Mouse (Mus musculus) small intestine, adult 2 months (tissue): Measurements from ENCODE around the gene Asb10. TPM values are rescaled to one million over a fixed set of nuclear protein-coding genes. Genes with fewer than 3 reads are reported as not detected.

Experiments used
- H3K27ac ChIP-seq: fragments of 200-500 bp; 2 replicates; pipeline ENCODE4 v1.5.1; 2012; ENCODE audit warnings: low read depth, low read length, control low read depth, inconsistent platforms; ENCODE audit not compliant: insufficient read depth
- H3K27me3 ChIP-seq: fragments of 200-500 bp; 2 replicates; pipeline ENCODE4 v1.6.1; 2012; ENCODE audit warnings: mild to moderate bottlenecking, moderate library complexity, low read length, inconsistent platforms; ENCODE audit not compliant: control insufficient read depth, insufficient read depth
- H3K36me3 ChIP-seq: fragments of 200-500 bp; 2 replicates; pipeline ENCODE4 v1.6.1; 2012; ENCODE audit warnings: mild to moderate bottlenecking, low read length, control low read depth, inconsistent platforms; ENCODE audit not compliant: control insufficient read depth, insufficient read depth
- H3K4me1 ChIP-seq: fragments of 200-500 bp; 2 replicates; pipeline ENCODE4 v1.6.1; 2012; ENCODE audit warnings: low read length, inconsistent platforms, mixed read lengths; ENCODE audit not compliant: control insufficient read depth, insufficient read depth, insufficient read length
- H3K4me3 ChIP-seq: fragments of 200-500 bp; 2 replicates; pipeline ENCODE4 v1.5.1; 2012; ENCODE audit warnings: low read depth, mild to moderate bottlenecking, control low read depth, inconsistent platforms, low read length, moderate library complexity
- CTCF ChIP-seq: fragments of 200-500 bp; IDR thresholded peaks from 2 replicates; pipeline ENCODE4 v1.5.1; 2012; ENCODE audit warnings: low read depth, mild to moderate bottlenecking, control low read depth, inconsistent platforms, low read length, moderate library complexity, mixed read lengths; ENCODE audit not compliant: insufficient replicate concordance, insufficient read length; ENCODE audit errors: extremely low read depth
- POLR2A ChIP-seq: fragments of 200-500 bp; IDR thresholded peaks from 2 replicates; pipeline ENCODE4 v1.6.1; 2012; ENCODE audit warnings: low read depth, mild to moderate bottlenecking, control low read depth, inconsistent platforms, low read length, moderate library complexity
- WGBS: fragments of 180-500 bp; shearing (Covaris S2); methylation state at CpG from one replicate; pipeline ENCODE4 v1.1.7; 2018; 5-methylcytosine and 5-hydroxymethylcytosine counted together
- polyA plus RNA-seq: library from polyadenylated mRNA; depleted of rRNA; stranded (reverse); fragments of >200 nt; gene quantifications from 2 replicates; pipeline ENCODE4 v1.2.3, GENCODE M21; 2012

Asb10 gene
- polyA plus RNA-seq, 1 experiment = 0.42 TPM

GRCm38 (mm10) chr5:24534292-24534691 is 6.5 kb downstream of the Asb10 start:
- no peak overlapping the region for H3K27ac ChIP-seq
- H3K27me3 ChIP-seq = no peaks in the 10 kb centered on the region; the same call in 1 of the 2 replicates
- no peaks in the 10 kb centered on the region for H3K4me1 ChIP-seq
- H3K4me3 ChIP-seq = no peak overlapping the region
- no peaks in the 10 kb centered on the region for H3K36me3 ChIP-seq
- TF ChIP-seq POLR2A (no peak), CTCF (no peak)
- 43% methylated on average over 5 of the region's 5 CpGs for WGBS

GRCm38 (mm10) chr5:24533391-24533790 is 7.4 kb downstream of the Asb10 start:
- Histone ChIP-seq H3K36me3 (no peaks in the 10 kb centered on the region), H3K27me3 (peaks cover 1% of the 10 kb centered on the region; the same call in 1 of the 2 replicates), H3K4me1 (no peaks in the 10 kb centered on the region), H3K4me3 (no peak overlapping the region), H3K27ac (no peak overlapping the region)
- WGBS = 61% methylated on average over 11 of the region's 11 CpGs
- TF ChIP-seq CTCF (no peak), POLR2A (no peak)

- peaks cover 30% of the 10 kb centered on the region for H3K27me3 ChIP-seq
- H3K4me1 ChIP-seq = peaks cover 4% of the 10 kb centered on the region; the same call in 1 of the 2 replicates
- TF ChIP-seq CTCF (peak; percentile 100), POLR2A (no peak)
- no peaks in the 10 kb centered on the region for H3K36me3 ChIP-seq
- H3K27ac ChIP-seq = no peak overlapping the region
- 16% methylated on average over 24 of the region's 24 CpGs for WGBS
- H3K4me3 ChIP-seq = no peak overlapping the region
These were observed 10.6 kb downstream of the Asb10 start for GRCm38 (mm10) chr5:24530042-24530689.

- Histone ChIP-seq H3K4me3 (no peak overlapping the region), H3K27me3 (peaks cover 49% of the 10 kb centered on the region), H3K36me3 (no peaks in the 10 kb centered on the region), H3K27ac (no peak overlapping the region), H3K4me1 (peaks cover 4% of the 10 kb centered on the region; the same call in 1 of the 2 replicates)
- TF ChIP-seq POLR2A (no peak), CTCF (no peak)
- 23% methylated on average over 6 of the region's 6 CpGs for WGBS
These were observed 13.0 kb downstream of the Asb10 start for GRCm38 (mm10) chr5:24527780-24528179.

- 1% methylated on average over 44 of the region's 49 CpGs for WGBS
- Histone ChIP-seq H3K27ac (no peak within 1 kb of the TSS), H3K27me3 (peaks cover 52% of the 10 kb centered on the region), H3K4me3 (peak within 1 kb of the TSS; percentile 34), H3K4me1 (peaks cover 4% of the 10 kb centered on the region; the same call in 1 of the 2 replicates), H3K36me3 (no peaks in the 10 kb centered on the region)
- no peak for TF ChIP-seq POLR2A
- TF ChIP-seq CTCF = no peak
These were observed 13.9 kb downstream of the Asb10 start, which contains the start of gene Gbx1 for GRCm38 (mm10) chr5:24526889-24527230. Gbx1 (minus strand) TSS chr5:24527202.

- H3K27me3 ChIP-seq = peaks cover 52% of the 10 kb centered on the region
These were observed 14.4 kb downstream of the Asb10 start for GRCm38 (mm10) chr5:24526190-24526888.

More at GRCm38 (mm10) chr5:24526190-24526888, 14.4 kb downstream of the Asb10 start:
- H3K27ac ChIP-seq = no peak overlapping the region
- TF ChIP-seq CTCF (no peak), POLR2A (no peak)
- WGBS = under 1% methylated on average over 100 of the region's 109 CpGs
- H3K4me3 ChIP-seq = peak overlapping the region; percentile 34
- peaks cover 4% of the 10 kb centered on the region; the same call in 1 of the 2 replicates for H3K4me1 ChIP-seq
- no peaks in the 10 kb centered on the region for H3K36me3 ChIP-seq
